Mouse (Mus musculus) liver, embryonic 11.5 days (tissue): ENCODE data around the gene 9530003J23Rik. TPM values are rescaled to one million over a fixed set of nuclear protein-coding genes. Genes with fewer than 3 reads are reported as not detected.

Experiments
- ATAC-seq: fragments of 200-750 bp; cut with Nextera tagmentation; replicated peaks from 2 replicates; pipeline ENCODE4 v1.8.0; 2017; ENCODE audit warnings: moderate number of reproducible peaks, mild to moderate bottlenecking, moderate TSS enrichment, moderate library complexity; ENCODE audit not compliant: low FRiP score
- DNase-seq: peaks from one replicate; pipeline ENCODE4 v3.0.0-alpha.2; 2017; ENCODE audit warnings: low spot score
- H3K27ac ChIP-seq: fragments of 300-500 bp; sonication (generic); 2 replicates; pipeline ENCODE4 v1.5.1; 2014; ENCODE audit warnings: mild to moderate bottlenecking, low read depth, low read length, control low read depth
- H3K27me3 ChIP-seq: fragments of 300-500 bp; sonication (generic); replicated peaks from 2 replicates; pipeline ENCODE4 v1.6.1; 2014; ENCODE audit warnings: low read length, mixed read lengths; ENCODE audit not compliant: control insufficient read depth, insufficient read depth
- H3K36me3 ChIP-seq: fragments of 300-500 bp; sonication (generic); 2 replicates; pipeline ENCODE4 v1.6.1; 2014; ENCODE audit warnings: mild to moderate bottlenecking, low read length, moderate library complexity, mixed read lengths; ENCODE audit not compliant: control insufficient read depth, insufficient read depth
- H3K4me1 ChIP-seq: fragments of 300-500 bp; sonication (generic); replicated peaks from 2 replicates; pipeline ENCODE4 v1.6.1; 2014; ENCODE audit warnings: low read length, mixed read lengths; ENCODE audit not compliant: control insufficient read depth, insufficient read depth
- H3K4me2 ChIP-seq: fragments of 300-500 bp; sonication (generic); 2 replicates; pipeline ENCODE4 v1.6.1; 2014; ENCODE audit warnings: mild to moderate bottlenecking, control low read depth, moderate library complexity
- H3K4me3 ChIP-seq: fragments of 300-500 bp; sonication (generic); 2 replicates; pipeline ENCODE4 v1.5.1; 2014; ENCODE audit warnings: low read depth, low read length, control low read depth
- H3K9ac ChIP-seq: fragments of 300-500 bp; sonication (generic); 2 replicates; pipeline ENCODE4 v1.6.1; 2014; ENCODE audit warnings: low read depth, low read length, control low read depth
- H3K9me3 ChIP-seq: fragments of 300-500 bp; sonication (generic); 2 replicates; pipeline ENCODE4 v1.6.1; 2016; ENCODE audit warnings: low read length, inconsistent platforms, mixed read lengths; ENCODE audit not compliant: control insufficient read depth
- WGBS: fragments of 180-500 bp; shearing (Covaris S2); extraction: QIAGEN DNeasy Blood & Tissue Kit; methylation state at CpG from one replicate; pipeline ENCODE4 v1.1.7; 2014; 5-methylcytosine and 5-hydroxymethylcytosine counted together
- polyA plus RNA-seq: library from polyadenylated mRNA; unstranded; fragments of >200 nt; fragmentation: Nextera tagmentation; extraction: Ambion mirVana; gene quantifications from 2 replicates; pipeline ENCODE4 v1.2.1, GENCODE M21; 2014

The 9530003J23Rik gene
- polyA plus RNA-seq, 1 experiment from 2014 or later: not detected

- Histone ChIP-seq H3K27ac (no peak overlapping the region), H3K9ac (no peak overlapping the region)
- WGBS: 45% methylated on average over 9 of the region's 9 CpGs
These were observed 53.0 kb downstream of the 9530003J23Rik start for GRCm38 (mm10) chr10:117185399-117186089.

More at GRCm38 (mm10) chr10:117185399-117186089, 53.0 kb downstream of the 9530003J23Rik start:
- H3K4me2 ChIP-seq: no peak overlapping the region
- H3K9me3 ChIP-seq: no peaks in the 10 kb centered on the region
- no peak for DNase-seq
- no peaks in the 10 kb centered on the region for H3K36me3 ChIP-seq
- no peak overlapping the region for H3K4me3 ChIP-seq
- ATAC-seq: no peak
- H3K4me1 ChIP-seq: 0 out of 2 replicates have a peak, but pooled peaks cover 3% of the 10 kb centered on the region
- no peaks in the 10 kb centered on the region for H3K27me3 ChIP-seq

Other genes starting within 250 kb of the 9530003J23Rik start
- gene Lrrc10, start 193.4 kb downstream of the 9530003J23Rik start, polyA plus RNA-seq: 0.21 and 0.23 TPM in 2 replicates
- gene Cct2, start 174.9 kb downstream of the 9530003J23Rik start, polyA plus RNA-seq: 414 and 416 TPM in 2 replicates
- 21.3 and 23.5 TPM in 2 replicates for gene Frs2, start 90.2 kb downstream of the 9530003J23Rik start, polyA plus RNA-seq
- 83.2 and 85.4 TPM in 2 replicates for gene Yeats4, start 14.2 kb downstream of the 9530003J23Rik start, polyA plus RNA-seq
- 86.2 and 92.6 TPM in 2 replicates for gene Lyz2, start 43.6 kb upstream of the 9530003J23Rik start, polyA plus RNA-seq
- gene Lyz1, start 54.2 kb upstream of the 9530003J23Rik start, polyA plus RNA-seq: not detected in 2 replicates
- gene Cpsf6, start 141.3 kb upstream of the 9530003J23Rik start, polyA plus RNA-seq: 135 and 155 TPM in 2 replicates